Mouse (Mus musculus) intestine, postnatal 0 days (tissue): ENCODE results near the gene Map2k5. TPM values are rescaled to one million over a fixed set of nuclear protein-coding genes. Genes with fewer than 3 reads are reported as not detected.

Experiments used
- ATAC-seq: fragments of 200-750 bp; cut with Nextera tagmentation; 2 replicates; pipeline ENCODE4 v1.8.0; 2017; ENCODE audit warnings: mild to moderate bottlenecking, moderate TSS enrichment, moderate library complexity
- H3K27ac ChIP-seq: fragments of 300-500 bp; sonication (generic); 2 replicates; pipeline ENCODE4 v1.5.1; 2014; ENCODE audit warnings: mild to moderate bottlenecking, low read depth, low read length, moderate library complexity
- H3K27me3 ChIP-seq: fragments of 300-500 bp; sonication (generic); replicated peaks from 2 replicates; pipeline ENCODE4 v1.6.1; 2014; ENCODE audit warnings: low read length, mixed read lengths; ENCODE audit not compliant: control insufficient read depth, insufficient read depth
- H3K36me3 ChIP-seq: fragments of 300-500 bp; sonication (generic); 2 replicates; pipeline ENCODE4 v1.6.1; 2014; ENCODE audit warnings: mild to moderate bottlenecking, moderate library complexity; ENCODE audit not compliant: control insufficient read depth, insufficient read depth
- H3K4me1 ChIP-seq: fragments of 300-500 bp; sonication (generic); replicated peaks from 2 replicates; pipeline ENCODE4 v1.6.1; 2014; ENCODE audit warnings: antibody characterized with exemption, low read length, mixed read lengths; ENCODE audit not compliant: control insufficient read depth, insufficient read depth
- H3K4me2 ChIP-seq: fragments of 300-500 bp; sonication (generic); replicated peaks from 2 replicates; pipeline ENCODE4 v1.6.1; 2014; ENCODE audit warnings: low read depth, mild to moderate bottlenecking, moderate library complexity
- H3K4me3 ChIP-seq: fragments of 300-500 bp; sonication (generic); 2 replicates; pipeline ENCODE4 v1.5.1; 2014; ENCODE audit warnings: low read depth, low read length
- H3K9ac ChIP-seq: fragments of 300-500 bp; sonication (generic); 2 replicates; pipeline ENCODE4 v1.6.1; 2014; ENCODE audit warnings: mild to moderate bottlenecking, low read depth, low read length
- H3K9me3 ChIP-seq: fragments of 300-500 bp; sonication (generic); 2 replicates; pipeline ENCODE4 v1.6.1; 2016; ENCODE audit warnings: mixed run types; ENCODE audit not compliant: control insufficient read depth
- CTCF ChIP-seq: sonication (generic); IDR thresholded peaks from 2 replicates; pipeline ENCODE4 v1.5.1; 2016; ENCODE audit warnings: low read depth, mild to moderate bottlenecking, control low read depth, antibody characterized with exemption, moderate library complexity
- WGBS: fragments of 180-500 bp; shearing (Covaris S2); extraction: QIAGEN DNeasy Blood & Tissue Kit; methylation state at CpG from one replicate; pipeline ENCODE4 v1.1.7; 2014; 5-methylcytosine and 5-hydroxymethylcytosine counted together
- polyA plus RNA-seq: library from polyadenylated mRNA; unstranded; fragments of >200 nt; fragmentation: Nextera tagmentation; extraction: Ambion mirVana; gene quantifications from 2 replicates; pipeline ENCODE4 v1.2.1, GENCODE M21; 2015

The Map2k5 gene
- polyA plus RNA-seq, 1 experiment from 2014 or later: 13.8 TPM

GRCm38 (mm10) chr9:63293781-63294480, 83.8 kb downstream of the Map2k5 start:
- ATAC-seq: no peak
- H3K27me3 ChIP-seq: no peaks in the 10 kb centered on the region
- H3K36me3 ChIP-seq: peaks cover 14% of the 10 kb centered on the region
- no peak overlapping the region for H3K4me2 ChIP-seq
- TF ChIP-seq CTCF: no peak
- no peak overlapping the region for H3K4me3 ChIP-seq
- no peaks in the 10 kb centered on the region for H3K4me1 ChIP-seq
- no peak overlapping the region for H3K9ac ChIP-seq
- WGBS: 53% methylated on average over 13 of the region's 13 CpGs
- no peak overlapping the region for H3K27ac ChIP-seq
- H3K9me3 ChIP-seq: no peaks in the 10 kb centered on the region

DNA sequence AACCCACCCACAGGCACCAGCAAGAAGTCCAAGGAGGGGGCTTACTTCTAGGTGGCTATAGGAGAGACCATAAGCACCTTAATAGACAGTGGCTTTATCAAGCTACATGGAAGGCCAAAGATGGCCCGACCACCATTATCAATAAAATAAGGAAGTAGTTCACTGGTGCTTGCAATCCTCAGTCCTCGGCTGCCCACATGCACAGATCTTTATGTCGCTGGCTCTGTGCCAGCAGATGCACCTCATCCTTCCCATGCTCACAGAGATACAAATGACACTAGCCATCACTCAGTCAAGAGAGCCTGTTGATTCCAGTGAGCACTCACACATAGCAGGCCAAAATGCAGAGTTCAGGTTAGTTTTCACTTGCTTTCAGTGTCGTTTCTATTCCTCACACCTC, 89.0 kb downstream of the Map2k5 start:
- Histone ChIP-seq H3K9ac (no peak overlapping the region), H3K27ac (no peak overlapping the region), H3K36me3 (peaks cover 19% of the 10 kb centered on the region), H3K4me1 (no peaks in the 10 kb centered on the region), H3K27me3 (no peaks in the 10 kb centered on the region), H3K4me3 (no peak overlapping the region), H3K4me2 (no peak overlapping the region), H3K9me3 (no peaks in the 10 kb centered on the region)
- no peak for TF ChIP-seq CTCF
- ATAC-seq: no peak
- 74% methylated on average over 4 of the region's 4 CpGs for whole genome bisulfite sequencing

DNA sequence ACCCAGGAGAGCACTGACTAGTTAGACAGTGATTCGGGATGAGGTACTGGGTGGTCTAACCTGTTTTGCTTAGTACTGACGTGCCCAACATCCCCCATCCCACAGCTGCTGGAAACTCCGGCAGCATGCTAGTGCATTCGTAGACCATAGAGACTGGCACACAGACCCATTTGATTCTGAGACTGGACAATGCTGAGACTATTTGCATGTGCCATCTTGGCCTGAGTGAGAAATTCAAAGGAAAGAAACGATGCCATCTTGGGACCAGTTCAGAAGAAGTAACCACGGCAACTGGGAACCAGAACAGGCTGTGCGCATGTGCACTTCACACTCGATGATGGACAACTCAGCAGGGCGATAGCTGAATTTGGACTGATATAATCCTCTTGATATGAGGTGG, 93.3 kb downstream of the Map2k5 start:
- no peaks in the 10 kb centered on the region for H3K9me3 ChIP-seq
- H3K9ac ChIP-seq: no peak overlapping the region
- H3K27me3 ChIP-seq: no peaks in the 10 kb centered on the region
- no peak for ATAC-seq
- no peak overlapping the region for H3K4me2 ChIP-seq
- peaks cover 15% of the 10 kb centered on the region; the same call in 1 of the 2 replicates for H3K36me3 ChIP-seq
- no peak overlapping the region for H3K27ac ChIP-seq
- TF ChIP-seq CTCF: no peak
- H3K4me1 ChIP-seq: no peaks in the 10 kb centered on the region
- H3K4me3 ChIP-seq: no peak overlapping the region
- 93% methylated on average over 9 of the region's 9 CpGs for WGBS

DNA sequence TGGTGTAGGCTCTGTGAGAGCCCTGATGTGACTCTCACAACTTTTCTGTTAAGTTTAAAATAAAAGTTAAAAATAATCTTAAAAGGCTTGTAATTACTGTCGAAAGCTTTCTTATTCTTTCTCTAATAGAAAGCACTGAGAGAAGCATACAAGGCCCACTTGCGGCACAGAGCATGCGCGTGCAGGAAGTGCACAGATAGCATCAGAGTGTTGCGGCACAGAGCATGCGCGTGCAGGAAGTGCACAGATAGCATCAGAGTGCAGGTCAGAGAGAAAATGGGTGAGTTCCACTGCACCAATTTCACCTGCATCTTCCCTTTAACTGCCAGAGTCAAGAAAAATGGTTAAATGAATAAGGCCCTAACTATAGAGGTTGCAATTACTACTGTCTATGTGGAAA, 95.7 kb downstream of the Map2k5 start:
- no peak overlapping the region for H3K4me2 ChIP-seq
- no peak for ATAC-seq
- H3K4me3 ChIP-seq: no peak overlapping the region
- no peak overlapping the region for H3K27ac ChIP-seq
- H3K4me1 ChIP-seq: no peaks in the 10 kb centered on the region
- 95% methylated on average over 7 of the region's 7 CpGs for WGBS
- no peaks in the 10 kb centered on the region for H3K9me3 ChIP-seq
- TF ChIP-seq CTCF: no peak
- H3K36me3 ChIP-seq: 0 out of 2 replicates have a peak, but pooled peaks cover 9% of the 10 kb centered on the region
- no peak overlapping the region for H3K9ac ChIP-seq
- H3K27me3 ChIP-seq: no peaks in the 10 kb centered on the region

GRCm38 (mm10) chr9:63281086-63281485, 96.6 kb downstream of the Map2k5 start:
- TF ChIP-seq CTCF: no peak
- Histone ChIP-seq H3K9me3 (no peaks in the 10 kb centered on the region), H3K4me2 (no peak overlapping the region), H3K4me1 (no peaks in the 10 kb centered on the region), H3K4me3 (no peak overlapping the region), H3K27ac (no peak overlapping the region), H3K9ac (no peak overlapping the region), H3K36me3 (0 out of 2 replicates have a peak, but pooled peaks cover 9% of the 10 kb centered on the region), H3K27me3 (no peaks in the 10 kb centered on the region)
- no peak for ATAC-seq
- WGBS: 45% methylated on average over 2 of the region's 2 CpGs

GRCm38 (mm10) chr9:63273781-63274180, 103.9 kb downstream of the Map2k5 start:
- TF ChIP-seq CTCF: no peak
- no peak overlapping the region for H3K9ac ChIP-seq
- 35% methylated on average over 6 of the region's 6 CpGs for WGBS
- no peaks in the 10 kb centered on the region for H3K9me3 ChIP-seq
- H3K27ac ChIP-seq: no peak overlapping the region
- no peaks in the 10 kb centered on the region for H3K36me3 ChIP-seq
- no peaks in the 10 kb centered on the region for H3K27me3 ChIP-seq
- no peaks in the 10 kb centered on the region for H3K4me1 ChIP-seq
- no peak overlapping the region for H3K4me3 ChIP-seq
- no peak overlapping the region for H3K4me2 ChIP-seq
- 0 out of 2 replicates have a peak, but pooled peaks have one; percentile 31 for ATAC-seq
